Mouse (Mus musculus) liver, embryonic 13.5 days (tissue): Measurements from ENCODE around the gene Stx12. TPM values are rescaled to one million over a fixed set of nuclear protein-coding genes. Genes with fewer than 3 reads are reported as not detected.
A peak's percentile ranks its signal among the peaks of the same experiment; 100 is the strongest.

ENCODE experiments used
- ATAC-seq: fragments of 200-750 bp; cut with Nextera tagmentation; 2 replicates; pipeline ENCODE4 v1.8.0; 2017; ENCODE audit warnings: low read depth, mild to moderate bottlenecking, moderate number of reproducible peaks, moderate library complexity
- DNase-seq: peaks from one replicate; pipeline ENCODE4 v3.0.0; 2022
- H3K27ac ChIP-seq: fragments of 300-500 bp; sonication (generic); 2 replicates; pipeline ENCODE4 v1.5.1; 2015; ENCODE audit warnings: moderate library complexity, mild to moderate bottlenecking, inconsistent platforms
- H3K27me3 ChIP-seq: fragments of 300-500 bp; sonication (generic); 2 replicates; pipeline ENCODE4 v1.6.1; 2015; ENCODE audit warnings: mild to moderate bottlenecking, inconsistent platforms
- H3K36me3 ChIP-seq: fragments of 300-500 bp; sonication (generic); 2 replicates; pipeline ENCODE4 v1.6.1; 2015; ENCODE audit warnings: mild to moderate bottlenecking, inconsistent platforms
- H3K4me1 ChIP-seq: fragments of 300-500 bp; sonication (generic); replicated peaks from 2 replicates; pipeline ENCODE4 v1.6.1; 2015; ENCODE audit warnings: inconsistent platforms
- H3K4me2 ChIP-seq: fragments of 300-500 bp; sonication (generic); 2 replicates; pipeline ENCODE4 v1.6.1; 2015; ENCODE audit warnings: inconsistent platforms, mild to moderate bottlenecking, moderate library complexity
- H3K4me3 ChIP-seq: fragments of 300-500 bp; sonication (generic); replicated peaks from 2 replicates; pipeline ENCODE4 v1.5.1; 2015; ENCODE audit warnings: mild to moderate bottlenecking, inconsistent platforms
- H3K9ac ChIP-seq: fragments of 300-500 bp; sonication (generic); 2 replicates; pipeline ENCODE4 v1.6.1; 2015; ENCODE audit warnings: mild to moderate bottlenecking, inconsistent platforms
- H3K9me3 ChIP-seq: fragments of 300-500 bp; sonication (generic); replicated peaks from 2 replicates; pipeline ENCODE4 v1.6.1; 2016; ENCODE audit warnings: inconsistent platforms
- WGBS: fragments of 180-500 bp; shearing (Covaris S2); methylation state at CpG from one replicate; pipeline ENCODE4 v1.1.7; 2015; ENCODE audit not compliant: insufficient replicate concordance; 5-methylcytosine and 5-hydroxymethylcytosine counted together
- polyA plus RNA-seq: library from polyadenylated mRNA; unstranded; fragments of >200 nt; fragmentation: Nextera tagmentation; extraction: Ambion mirVana; gene quantifications from 2 replicates; pipeline ENCODE4 v1.2.1, GENCODE M21; 2015

Stx12 gene
- polyA plus RNA-seq, 1 experiment from 2014 or later, result 17.6 TPM

DNA sequence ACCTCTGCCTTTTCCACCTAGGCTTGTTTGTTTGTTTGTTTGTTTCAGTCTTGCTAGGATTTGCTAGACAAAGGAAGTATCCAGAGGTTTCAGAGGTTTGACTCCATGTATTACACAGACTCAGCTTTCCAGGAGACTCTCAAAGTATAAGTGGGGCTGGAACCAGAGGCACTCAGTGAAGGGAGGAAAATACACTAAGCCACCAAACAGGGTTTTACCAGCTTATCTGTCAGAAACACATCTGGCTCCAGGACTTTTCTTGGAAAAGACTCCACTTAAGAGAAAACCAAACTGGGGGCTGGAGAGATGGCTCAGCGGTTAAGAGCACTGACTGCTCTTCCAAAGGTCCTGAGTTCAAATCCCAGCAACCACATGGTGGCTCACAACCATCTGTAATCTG, 23.4 kb downstream of the Stx12 start:
- Histone ChIP-seq H3K4me3 (no peak overlapping the region), H3K4me2 (0 out of 2 replicates have a peak overlapping the region, but pooled peaks have one; percentile 11), H3K4me1 (peaks cover 17% of the 10 kb centered on the region), H3K27me3 (no peaks in the 10 kb centered on the region), H3K9ac (no peak overlapping the region), H3K36me3 (peaks cover 83% of the 10 kb centered on the region), H3K9me3 (no peaks in the 10 kb centered on the region), H3K27ac (peak overlapping the region; percentile 26)
- peak; percentile 61 for ATAC-seq
- DNase-seq, result peak; percentile 44
- 45% methylated on average over 1 of the region's 1 CpGs for WGBS

DNA sequence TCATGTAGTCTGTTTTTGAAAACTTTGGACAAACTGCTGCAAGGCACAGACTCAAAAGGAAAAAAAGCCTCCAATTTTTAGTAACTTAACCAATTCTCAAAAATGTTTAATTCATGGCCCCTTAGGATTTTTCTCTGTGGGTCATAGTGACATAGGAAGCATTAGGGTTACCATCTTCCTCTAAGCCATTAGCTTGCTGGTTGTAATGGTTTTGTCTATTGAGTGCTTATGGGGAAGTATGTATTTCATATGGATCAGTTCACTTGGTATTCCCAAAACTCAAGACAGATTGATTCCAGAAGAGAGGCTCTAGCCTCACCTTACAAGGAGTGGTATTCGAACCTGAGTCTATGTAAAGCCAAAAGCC, 40.6 kb downstream of the Stx12 start:
- H3K27ac ChIP-seq, result peak overlapping the region; percentile 78; the same call in 1 of the 2 replicates
- no peaks in the 10 kb centered on the region for H3K27me3 ChIP-seq
- peak overlapping the region; percentile 85 for H3K4me2 ChIP-seq
- peaks cover 18% of the 10 kb centered on the region for H3K36me3 ChIP-seq
- H3K9ac ChIP-seq, result peak overlapping the region; percentile 90
- WGBS, result 67% methylated on average over 1 of the region's 1 CpGs
- DNase-seq (no peak), ATAC-seq (no peak)
- no peaks in the 10 kb centered on the region for H3K9me3 ChIP-seq
- peak overlapping the region; percentile 89 for H3K4me3 ChIP-seq
- H3K4me1 ChIP-seq, result peaks cover 29% of the 10 kb centered on the region

DNA sequence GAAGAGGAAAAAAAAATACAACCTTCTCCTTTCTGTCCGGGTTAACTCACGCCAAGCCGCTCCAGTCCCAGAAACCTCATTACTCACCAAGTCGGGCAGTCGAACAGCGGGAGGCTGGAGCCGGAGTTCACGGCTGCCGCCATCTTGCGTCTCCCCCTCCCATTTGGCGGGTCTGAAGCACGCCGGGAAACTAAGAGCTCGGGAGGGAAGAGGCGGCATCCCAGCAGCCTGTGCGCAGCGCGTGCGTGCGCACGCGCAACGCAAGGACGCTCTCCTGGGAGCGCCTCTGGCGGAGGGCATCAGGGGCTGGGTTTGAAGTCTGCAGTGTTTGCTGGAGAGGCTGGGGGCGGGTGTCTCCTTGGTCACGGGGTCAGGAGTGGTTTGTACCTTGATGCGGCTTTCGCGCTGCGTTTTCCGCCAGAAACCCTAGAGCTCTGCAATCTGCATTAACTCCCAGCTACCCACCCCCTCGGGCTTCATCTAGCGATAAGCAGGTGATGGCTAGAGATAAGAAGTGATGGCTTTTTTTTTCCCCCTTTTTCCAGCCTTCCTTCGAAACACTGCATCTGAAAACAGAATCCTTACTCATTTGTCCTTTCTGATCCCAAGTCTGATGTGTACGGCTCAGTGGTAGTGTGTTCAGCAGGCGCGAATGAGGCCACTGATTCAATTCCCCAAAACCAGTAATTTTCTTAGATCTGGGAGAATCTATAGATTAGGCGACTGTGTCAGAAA, 41.2 kb downstream of the Stx12 start, which contains the start of gene Ppp1r8:
TSS of gene Ppp1r8 (minus strand) at position 200 of the 735 bp plus-strand sequence.
- Histone ChIP-seq H3K9me3 (no peaks in the 10 kb centered on the region), H3K27ac (peak within 1 kb of the TSS; percentile 78), H3K4me3 (peak within 1 kb of the TSS; percentile 89), H3K36me3 (peaks cover 24% of the 10 kb centered on the region), H3K4me2 (peak within 1 kb of the TSS; percentile 85), H3K27me3 (no peaks in the 10 kb centered on the region), H3K4me1 (peaks cover 29% of the 10 kb centered on the region), H3K9ac (peak within 1 kb of the TSS; percentile 90)
- DNase-seq (peak; percentile 81), ATAC-seq (peak; percentile 97)
- WGBS, result under 1% methylated on average over 40 of the region's 40 CpGs

DNA sequence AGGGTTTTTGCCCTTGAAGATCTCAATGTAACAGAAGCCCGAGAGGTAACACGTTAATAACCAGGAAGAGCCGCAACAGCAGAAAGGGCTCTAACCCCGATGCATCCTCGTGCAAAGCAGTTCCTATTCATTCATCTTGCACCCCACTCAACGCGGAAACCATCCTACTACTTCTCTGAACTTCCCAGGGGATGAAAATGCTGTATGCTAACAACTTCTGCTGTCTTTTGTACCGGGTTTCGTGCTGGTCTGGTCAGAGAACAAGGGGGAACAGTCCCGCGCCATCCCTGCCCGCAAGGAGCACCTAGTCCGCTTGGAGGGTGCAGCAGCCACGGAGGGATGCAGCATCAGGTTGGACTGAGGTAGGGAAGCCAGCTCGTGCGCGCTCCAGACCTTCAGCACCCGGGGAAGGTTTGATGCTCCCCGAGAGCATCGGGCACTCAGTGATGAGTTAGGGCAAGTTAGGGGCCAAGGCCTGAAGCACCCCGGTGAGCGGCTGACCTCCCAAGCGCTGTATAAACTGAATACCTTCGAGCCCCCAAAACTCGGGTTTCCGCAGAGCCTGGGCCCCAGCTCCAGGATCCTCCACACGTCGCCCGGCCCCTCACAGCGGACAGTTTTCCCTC, 41.9 kb downstream of the Stx12 start:
- Histone ChIP-seq H3K27ac (peak overlapping the region; percentile 78), H3K4me3 (peak overlapping the region; percentile 89), H3K4me1 (peaks cover 29% of the 10 kb centered on the region), H3K27me3 (no peaks in the 10 kb centered on the region), H3K9ac (peak overlapping the region; percentile 90), H3K4me2 (peak overlapping the region; percentile 85), H3K36me3 (peaks cover 31% of the 10 kb centered on the region), H3K9me3 (no peaks in the 10 kb centered on the region)
- WGBS, result under 1% methylated on average over 30 of the region's 30 CpGs
- DNase-seq (peak; percentile 22), ATAC-seq (peak; percentile 45; the same call in 1 of the 2 replicates)

DNA sequence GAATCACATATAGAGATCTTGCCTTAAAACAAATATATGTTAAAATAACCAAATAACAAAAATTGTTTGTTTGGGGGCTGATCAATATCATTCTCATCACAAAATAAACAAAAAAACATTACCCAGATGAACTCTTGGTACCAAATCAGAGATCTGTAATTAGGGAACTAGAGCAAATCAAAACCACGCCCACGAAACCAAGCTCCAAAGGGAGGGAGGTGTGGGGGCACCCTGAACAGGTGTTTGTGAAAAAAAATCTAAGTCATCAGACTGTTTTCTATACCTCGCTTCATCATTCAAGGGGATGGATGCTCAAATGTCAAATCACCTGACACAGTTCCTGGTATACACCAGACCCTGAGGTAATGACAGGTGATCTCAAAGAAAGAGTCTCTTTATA, 42.8 kb downstream of the Stx12 start:
- H3K27me3 ChIP-seq, result no peaks in the 10 kb centered on the region
- H3K9me3 ChIP-seq, result 0 out of 2 replicates have a peak, but pooled peaks cover 4% of the 10 kb centered on the region
- H3K27ac ChIP-seq, result 0 out of 2 replicates have a peak overlapping the region, but pooled peaks have one; percentile 78
- ATAC-seq, result no peak
- no peak for DNase-seq
- H3K4me2 ChIP-seq, result peak overlapping the region; percentile 85
- peaks cover 29% of the 10 kb centered on the region for H3K4me1 ChIP-seq
- 60% methylated on average over 3 of the region's 3 CpGs for WGBS
- peak overlapping the region; percentile 89 for H3K4me3 ChIP-seq
- peaks cover 40% of the 10 kb centered on the region for H3K36me3 ChIP-seq
- H3K9ac ChIP-seq, result peak overlapping the region; percentile 90

DNA sequence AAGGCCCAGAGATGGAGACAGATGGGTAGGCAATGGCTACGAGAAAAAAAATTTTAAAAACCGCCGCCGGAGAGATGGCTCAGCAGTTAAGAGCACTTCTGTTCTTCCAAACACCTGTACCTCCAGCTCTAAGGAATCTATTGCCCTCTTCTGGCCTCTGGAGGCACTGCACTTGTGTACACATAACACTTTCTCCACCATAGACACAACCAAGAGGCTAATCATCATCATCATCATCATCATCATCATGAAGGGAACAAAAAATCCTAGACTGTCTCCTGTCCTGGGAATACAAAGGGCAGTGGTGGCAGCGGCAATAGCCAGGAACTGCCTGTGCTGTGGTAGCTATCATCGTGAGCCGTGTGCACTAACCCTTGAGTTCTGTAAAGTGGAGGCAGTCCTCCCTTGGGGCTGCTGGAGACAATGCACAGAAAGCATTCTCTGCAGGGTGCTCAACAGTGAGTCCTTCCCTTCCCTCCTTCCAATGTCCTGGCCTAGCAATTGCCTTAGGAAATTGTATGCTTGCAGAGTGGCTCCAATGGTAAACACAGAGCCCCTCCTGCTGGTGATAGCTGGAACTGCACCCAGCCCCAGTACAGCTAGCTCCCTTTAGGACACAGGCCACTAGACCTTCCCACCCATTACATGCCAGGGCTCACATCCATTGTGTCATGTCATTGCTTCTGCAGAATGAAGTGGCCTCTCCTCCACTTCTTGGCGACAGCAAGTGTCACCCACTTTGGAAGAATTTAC, 60.5 kb downstream of the Stx12 start:
- WGBS, result 49% methylated on average over 8 of the region's 8 CpGs
- peak; percentile 69 for DNase-seq
- peak; percentile 73 for ATAC-seq
- Histone ChIP-seq H3K9me3 (no peaks in the 10 kb centered on the region), H3K4me2 (no peak overlapping the region), H3K4me3 (no peak overlapping the region), H3K27me3 (no peaks in the 10 kb centered on the region), H3K27ac (no peak overlapping the region), H3K36me3 (peaks cover 38% of the 10 kb centered on the region), H3K4me1 (no peaks in the 10 kb centered on the region), H3K9ac (no peak overlapping the region)

DNA sequence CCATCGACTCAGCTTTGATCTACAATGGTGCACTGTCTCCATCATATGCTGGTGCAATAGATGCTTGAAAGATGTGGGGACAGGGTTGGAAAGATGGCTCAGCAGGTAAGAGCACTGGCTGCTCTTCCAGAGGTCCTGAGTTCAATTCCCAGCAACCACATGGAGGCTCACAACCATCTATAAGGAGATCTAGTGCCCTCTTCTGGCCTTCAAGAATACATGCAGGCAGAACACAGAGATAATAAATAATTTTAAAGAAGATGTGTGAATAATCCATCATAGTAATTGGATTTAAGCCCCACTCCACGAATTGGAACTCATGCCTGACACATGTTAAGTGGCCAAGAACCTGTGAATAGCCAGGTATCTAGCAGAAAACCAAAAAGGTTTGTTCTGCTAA, 65.9 kb downstream of the Stx12 start:
- 42% methylated on average over 2 of the region's 2 CpGs for WGBS
- Histone ChIP-seq H3K4me1 (no peaks in the 10 kb centered on the region), H3K9me3 (no peaks in the 10 kb centered on the region), H3K4me2 (no peak overlapping the region), H3K4me3 (no peak overlapping the region), H3K9ac (no peak overlapping the region), H3K27me3 (no peaks in the 10 kb centered on the region), H3K27ac (no peak overlapping the region), H3K36me3 (no peaks in the 10 kb centered on the region)
- ATAC-seq (no peak), DNase-seq (no peak)

DNA sequence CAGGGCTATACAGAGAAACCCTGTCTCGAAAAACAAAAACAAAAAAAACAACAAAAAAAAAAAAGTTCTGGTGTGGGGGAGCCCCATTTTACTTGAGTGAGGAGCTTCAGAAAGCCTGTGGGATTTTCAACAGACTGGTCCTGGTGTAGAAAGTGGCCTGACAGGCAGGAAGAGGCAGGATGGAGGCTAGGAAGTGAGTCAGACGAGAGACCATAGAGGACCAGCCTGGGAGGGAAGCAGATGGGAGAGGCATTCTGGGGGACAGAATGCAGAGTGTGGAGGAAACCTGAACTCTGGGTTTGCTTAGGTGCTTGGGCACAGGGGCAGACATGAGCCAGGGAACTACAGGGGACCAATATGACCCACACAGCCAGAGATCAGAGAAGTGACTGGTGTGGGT, 67.5 kb downstream of the Stx12 start:
- no peak overlapping the region for H3K9ac ChIP-seq
- no peak overlapping the region for H3K4me2 ChIP-seq
- H3K36me3 ChIP-seq, result no peaks in the 10 kb centered on the region
- H3K4me1 ChIP-seq, result no peaks in the 10 kb centered on the region
- no peak overlapping the region for H3K4me3 ChIP-seq
- no peaks in the 10 kb centered on the region for H3K27me3 ChIP-seq
- H3K9me3 ChIP-seq, result no peaks in the 10 kb centered on the region
- H3K27ac ChIP-seq, result no peak overlapping the region
- WGBS, result 35% methylated on average over 2 of the region's 2 CpGs
- ATAC-seq (no peak), DNase-seq (no peak)

DNA sequence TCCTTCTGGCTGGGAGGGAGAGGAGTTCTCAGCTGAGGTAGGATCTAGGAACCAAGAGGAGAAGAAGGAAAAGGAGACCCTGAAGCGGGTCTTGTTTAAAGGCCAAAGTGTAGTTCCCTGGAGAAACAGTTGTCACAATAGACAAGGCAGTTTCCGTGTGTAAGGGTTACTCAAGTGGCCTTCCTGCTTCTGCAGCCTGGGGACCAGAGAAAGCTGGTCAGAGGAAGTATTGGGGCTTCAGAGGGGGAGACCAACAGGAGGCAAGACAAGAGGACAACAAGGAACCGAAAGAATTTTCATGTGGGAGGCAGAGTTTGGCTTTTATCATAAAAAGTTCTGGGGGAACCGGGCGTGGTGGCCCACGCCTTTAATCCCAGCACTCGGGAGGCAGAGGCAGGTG, 67.9 kb downstream of the Stx12 start:
- H3K4me1 ChIP-seq, result no peaks in the 10 kb centered on the region
- ATAC-seq (no peak), DNase-seq (no peak)
- peak overlapping the region; percentile 38 for H3K27ac ChIP-seq
- H3K9me3 ChIP-seq, result no peaks in the 10 kb centered on the region
- H3K4me2 ChIP-seq, result no peak overlapping the region
- WGBS, result 49% methylated on average over 7 of the region's 7 CpGs
- H3K9ac ChIP-seq, result no peak overlapping the region
- H3K27me3 ChIP-seq, result no peaks in the 10 kb centered on the region
- H3K36me3 ChIP-seq, result no peaks in the 10 kb centered on the region
- no peak overlapping the region for H3K4me3 ChIP-seq

DNA sequence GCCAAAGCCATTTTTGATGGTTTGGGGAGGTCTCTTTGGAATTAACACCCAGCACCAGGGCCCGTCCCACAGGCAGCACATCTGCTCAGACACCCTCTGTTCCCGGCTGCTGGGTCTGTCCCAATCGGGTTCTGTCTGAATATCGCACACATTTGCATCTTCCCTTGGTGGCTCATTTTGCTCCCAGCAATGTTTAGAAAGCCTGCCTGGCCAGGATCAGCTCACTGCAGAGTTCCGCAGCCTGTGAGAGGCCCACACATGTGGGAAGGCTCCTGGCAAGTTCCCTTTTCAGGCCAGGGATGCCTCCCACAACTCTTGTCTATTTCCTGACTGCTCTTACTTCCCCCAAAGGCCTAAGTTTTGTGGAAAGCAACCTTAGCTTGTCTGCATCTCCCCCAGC, 74.7 kb downstream of the Stx12 start:
- no peaks in the 10 kb centered on the region for H3K9me3 ChIP-seq
- H3K27ac ChIP-seq, result peak overlapping the region; percentile 34; the same call in 1 of the 2 replicates
- no peak overlapping the region for H3K9ac ChIP-seq
- no peaks in the 10 kb centered on the region for H3K36me3 ChIP-seq
- H3K4me3 ChIP-seq, result no peak overlapping the region
- ATAC-seq (no peak), DNase-seq (no peak)
- H3K27me3 ChIP-seq, result no peaks in the 10 kb centered on the region
- H3K4me1 ChIP-seq, result peaks cover 15% of the 10 kb centered on the region; the same call in 1 of the 2 replicates
- no peak overlapping the region for H3K4me2 ChIP-seq
- 55% methylated on average over 5 of the region's 5 CpGs for WGBS
